Mouse (Mus musculus) brain, embryonic 18.5 days (tissue): ENCODE data around the gene Sh3bp5.
"Not testable (repeated sequence)": the region's sequence is repeated elsewhere in the genome, so short reads cannot be mapped to it uniquely, and the experiment has no call there.

Experiments used
- DNase-seq: peaks from one replicate; pipeline ENCODE4 v3.0.0-alpha.2; 2012; ENCODE audit warnings: low read depth, low spot score

The Sh3bp5 gene

DNA sequence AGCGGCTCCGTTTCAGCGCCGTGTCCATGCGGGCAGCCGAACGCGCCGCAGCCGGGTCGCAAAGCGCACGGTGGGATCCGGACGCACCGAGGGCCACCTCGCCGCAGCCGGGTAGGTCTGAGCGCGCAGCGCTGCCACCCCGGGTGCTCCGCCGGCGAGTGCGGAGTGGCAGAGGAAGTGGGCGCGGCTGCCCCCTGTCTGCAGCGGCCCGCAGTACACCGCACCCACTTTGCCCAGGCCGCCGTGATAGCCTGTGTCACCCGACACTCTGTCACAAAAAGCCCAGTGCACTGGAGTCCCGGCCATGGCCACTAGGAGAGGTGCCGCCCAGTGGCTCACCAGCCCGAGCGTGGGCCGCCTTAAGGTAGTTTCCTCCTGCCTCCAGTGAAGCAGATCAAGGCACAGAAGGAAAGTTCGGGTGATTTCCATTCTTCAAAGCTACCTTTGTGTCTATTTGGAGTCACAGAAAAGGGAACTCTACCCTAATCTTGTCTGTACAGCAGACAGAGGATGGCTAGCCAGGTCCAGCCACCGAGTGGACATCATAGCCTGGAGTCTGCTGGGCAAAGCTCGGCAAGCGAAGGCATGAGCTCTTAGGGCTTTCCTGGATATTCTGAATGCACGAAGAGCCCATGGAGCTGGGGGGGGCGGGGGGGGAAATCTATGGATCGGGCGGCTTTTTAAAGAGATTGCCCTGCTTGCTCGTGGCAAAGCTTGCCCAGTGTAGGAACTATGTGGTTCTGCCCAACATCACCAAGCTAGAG, at the start of gene Sh3bp5:
Sh3bp5 (minus strand) TSS at position 149 of the 764 bp plus-strand sequence.
- DNase-seq: peak; percentile 67

DNA sequence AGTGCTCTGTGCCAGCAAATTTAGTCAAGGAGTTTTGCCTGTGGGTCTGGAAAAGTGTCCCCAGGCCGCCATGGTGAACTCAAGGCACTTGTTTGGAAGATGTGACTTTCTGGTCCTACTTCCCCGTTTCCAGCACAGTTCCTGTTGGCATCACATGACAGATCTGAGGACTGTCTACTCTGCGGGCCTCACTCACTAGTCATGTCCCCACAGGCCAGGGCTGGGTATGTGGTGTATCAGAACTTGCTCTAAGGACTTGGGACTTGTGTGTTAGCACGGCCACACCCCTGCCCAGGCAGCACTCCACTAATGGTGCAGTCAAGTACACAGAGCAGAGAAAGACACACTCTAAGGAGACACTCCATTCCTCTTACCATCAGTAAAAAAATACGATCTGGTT, 46.5 kb upstream of the Sh3bp5 start:
- no peak for DNase-seq

DNA sequence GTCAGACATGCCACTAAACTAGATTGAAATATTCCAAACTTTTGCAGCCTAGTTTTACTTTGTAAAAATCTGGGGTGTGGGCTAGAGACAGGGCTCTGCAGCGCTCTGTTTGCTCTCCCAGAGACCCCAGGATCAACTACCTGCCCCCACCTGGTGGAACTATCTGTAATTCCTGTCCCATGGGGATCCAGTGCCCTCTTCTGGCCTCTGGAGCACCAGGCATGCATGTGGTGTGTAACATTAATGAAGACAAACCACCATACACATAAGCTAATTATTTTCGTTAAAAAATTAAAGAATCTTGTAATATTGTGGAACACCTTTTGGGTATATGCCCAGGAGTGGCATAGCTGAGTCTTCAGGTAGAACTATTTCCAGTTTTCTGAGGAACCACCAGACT, 37.4 kb upstream of the Sh3bp5 start:
- no peak for DNase-seq

DNA sequence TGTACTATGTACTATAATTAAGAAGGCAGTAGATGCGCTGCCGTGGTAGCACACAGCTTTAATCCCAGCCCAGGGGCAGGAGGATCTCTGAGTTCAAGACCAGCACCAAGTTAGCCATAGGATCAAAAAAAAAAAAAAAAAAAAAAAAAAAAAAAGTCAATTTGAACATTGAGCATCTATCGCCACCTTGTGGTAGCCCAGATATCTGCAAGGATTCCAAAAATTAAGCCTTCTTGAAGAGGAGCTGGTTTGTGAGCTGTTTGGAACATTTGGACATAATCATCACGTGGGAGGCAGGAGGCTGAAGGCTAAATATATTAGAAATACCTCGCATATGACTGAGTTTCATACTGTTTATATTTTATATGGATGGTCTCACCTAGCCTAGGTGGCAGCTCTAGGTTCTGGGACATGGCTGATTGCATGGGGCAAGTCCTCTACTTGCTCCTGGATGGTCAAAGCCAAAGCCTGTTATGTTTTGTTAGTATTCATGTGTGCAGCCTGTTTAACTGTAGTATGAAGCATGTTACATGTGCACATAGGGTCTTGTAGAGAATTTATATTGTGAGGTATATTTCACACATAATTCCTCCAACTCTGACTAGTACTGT, 36.7 kb upstream of the Sh3bp5 start:
- DNase-seq: no peak

DNA sequence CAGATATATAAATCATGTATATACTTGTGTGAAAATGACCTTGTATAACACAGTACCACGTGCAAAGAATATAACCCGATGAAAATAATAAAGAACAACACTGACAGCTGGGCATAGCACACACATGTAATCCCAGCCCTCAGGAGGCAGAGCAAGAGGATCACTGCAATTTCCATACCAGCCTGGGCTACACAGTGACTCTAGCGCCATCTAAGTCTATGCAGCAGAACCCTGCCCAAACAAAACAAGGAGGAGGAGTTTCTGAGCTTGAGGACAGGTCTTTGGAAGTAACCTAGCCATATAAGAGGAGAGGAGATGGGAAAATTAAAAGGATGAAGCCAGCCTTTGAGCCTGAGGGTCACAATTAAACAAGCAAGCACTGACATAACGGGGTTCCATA, 33.8 kb upstream of the Sh3bp5 start:
- DNase-seq: no peak

DNA sequence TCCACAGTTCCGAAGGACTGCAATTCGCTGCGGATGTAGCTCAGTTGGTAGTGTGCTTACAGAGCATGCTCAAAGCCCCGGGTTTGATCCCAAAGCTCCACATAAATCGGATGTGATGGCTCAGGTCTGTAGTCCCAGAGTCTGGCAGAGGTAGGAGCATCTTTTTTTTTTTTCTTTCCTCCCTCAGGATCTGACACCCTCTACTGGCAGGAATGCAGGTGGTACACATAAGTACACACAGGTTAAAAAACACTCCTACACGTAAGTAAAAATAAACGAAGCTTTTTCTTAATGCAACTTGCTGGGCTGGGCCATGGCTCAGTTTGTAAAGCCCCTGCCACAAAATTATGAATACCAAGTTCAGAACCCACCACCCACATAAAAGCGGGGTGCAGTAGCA, 28.3 kb upstream of the Sh3bp5 start:
- DNase-seq: no peak

DNA sequence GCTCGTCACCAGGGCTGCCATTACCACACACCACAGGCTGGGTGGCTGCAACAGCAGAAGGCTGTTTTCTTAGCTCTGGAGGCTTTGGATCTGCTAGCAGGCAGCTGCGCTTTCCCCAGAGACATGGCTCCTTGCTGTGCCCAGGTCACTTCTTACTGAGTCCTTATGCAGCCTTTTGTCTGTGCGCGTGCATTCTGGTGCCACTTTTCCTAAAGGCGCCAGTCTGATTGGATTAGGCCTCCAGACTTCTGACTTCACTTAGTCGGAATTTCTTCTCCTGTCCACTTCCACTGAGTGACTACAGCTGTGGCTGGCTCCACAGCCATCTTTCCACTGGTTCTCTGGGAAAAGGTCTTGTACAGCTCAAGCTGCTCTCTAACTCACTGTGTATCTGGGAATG, 27.0 kb upstream of the Sh3bp5 start:
- no peak for DNase-seq

DNA sequence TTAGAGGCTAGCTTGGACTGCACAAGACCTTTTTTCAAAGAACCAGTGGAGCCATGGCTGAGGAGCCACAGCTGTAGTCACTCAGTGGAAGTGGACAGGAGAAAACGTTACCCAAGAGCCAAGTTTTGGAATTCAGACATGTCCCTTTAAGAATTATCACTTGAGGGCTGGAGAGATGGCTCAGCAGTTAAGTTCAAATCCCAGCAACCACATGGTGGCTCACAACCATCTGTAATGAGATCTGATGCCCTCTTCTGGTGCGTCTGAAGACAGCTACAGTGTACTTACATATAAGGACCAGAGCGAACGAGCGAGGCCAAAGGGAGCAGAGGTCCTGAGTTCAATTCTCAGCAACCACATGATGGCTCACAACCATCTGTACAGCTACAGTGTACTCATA, 26.3 kb upstream of the Sh3bp5 start:
- not testable (repeated sequence) for DNase-seq

DNA sequence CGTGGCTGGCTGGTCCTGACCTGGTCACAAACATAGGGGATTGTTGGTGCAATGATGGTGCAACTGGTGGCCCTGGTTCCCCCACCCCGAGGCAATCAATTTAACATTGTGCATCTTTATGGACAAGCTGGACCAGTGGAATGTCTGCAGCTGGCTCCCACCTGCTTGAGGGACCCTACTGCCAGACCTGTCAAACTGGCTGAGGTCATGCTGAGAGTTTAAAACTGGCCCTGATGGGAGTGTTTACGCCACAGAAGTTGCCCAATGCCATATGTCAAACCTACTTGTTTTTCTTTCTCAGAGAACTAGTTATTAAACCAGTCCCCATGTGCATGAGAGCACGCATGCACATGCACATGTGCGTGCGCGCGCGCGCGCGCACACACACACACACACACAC, 22.1 kb upstream of the Sh3bp5 start:
- no peak for DNase-seq

DNA sequence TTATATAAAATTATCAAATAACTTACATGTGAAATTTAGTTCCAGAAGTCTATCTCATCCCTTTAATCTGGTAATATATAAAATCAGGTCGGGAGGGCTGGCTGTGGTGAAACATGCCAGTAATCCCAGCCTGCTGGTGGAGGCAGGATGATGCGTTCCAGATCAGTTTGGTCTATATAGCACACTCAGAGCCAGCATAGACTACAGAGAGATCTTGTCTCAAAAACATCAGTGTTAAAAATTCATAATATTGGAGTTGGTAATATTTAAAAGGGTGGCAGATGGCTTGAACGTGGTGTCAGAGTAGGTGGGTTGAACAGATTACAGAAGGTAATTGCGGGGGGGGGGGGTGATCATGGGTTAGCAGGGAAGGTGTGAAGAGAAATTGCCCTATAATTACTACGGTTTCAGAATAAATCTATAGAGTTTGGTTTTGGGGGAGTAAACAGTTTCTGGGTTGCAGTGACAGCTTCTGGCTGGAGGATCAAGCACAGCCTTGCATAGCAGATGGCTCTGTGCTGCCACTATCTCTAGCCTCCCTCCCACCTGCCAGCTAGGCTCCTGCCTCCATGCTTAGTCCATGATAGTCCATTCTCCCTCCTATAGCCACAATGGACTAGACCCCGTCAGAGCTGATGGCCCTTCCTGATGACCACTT, 20.3 kb upstream of the Sh3bp5 start:
- no peak for DNase-seq

DNA sequence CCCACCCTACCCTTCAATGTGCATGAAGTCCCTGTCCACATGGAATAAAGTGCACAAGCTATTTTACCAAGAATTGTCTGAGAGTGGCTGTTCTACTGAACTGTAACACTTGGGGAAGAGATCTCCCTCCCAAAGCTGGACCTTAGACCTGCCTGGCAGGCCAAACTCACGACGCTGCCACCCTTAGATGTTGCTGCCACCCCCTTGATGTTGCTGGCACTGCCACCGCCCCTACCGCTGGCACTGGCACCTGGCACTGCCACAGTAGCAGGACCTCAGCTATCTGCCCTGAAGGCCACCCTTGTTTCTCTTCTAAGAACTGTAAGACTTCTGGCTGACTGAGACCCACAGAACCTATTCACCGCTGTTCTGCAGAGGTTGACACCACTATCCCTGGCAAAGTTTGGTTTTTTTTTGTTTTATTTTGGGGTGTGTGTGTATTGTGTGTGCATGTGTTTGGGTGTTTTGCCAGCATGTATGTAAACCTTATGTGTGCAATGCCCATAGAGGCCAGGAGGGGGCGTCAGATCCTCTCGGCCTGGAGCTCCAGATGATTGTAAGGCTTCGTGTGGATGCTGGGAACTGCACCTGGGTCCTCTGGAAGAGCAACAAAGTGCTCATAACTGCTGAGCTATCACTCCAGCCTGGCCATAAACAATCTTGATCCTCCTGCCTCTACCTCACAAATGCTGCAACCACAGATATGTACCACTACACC, 19.1 kb upstream of the Sh3bp5 start:
- no peak for DNase-seq

DNA sequence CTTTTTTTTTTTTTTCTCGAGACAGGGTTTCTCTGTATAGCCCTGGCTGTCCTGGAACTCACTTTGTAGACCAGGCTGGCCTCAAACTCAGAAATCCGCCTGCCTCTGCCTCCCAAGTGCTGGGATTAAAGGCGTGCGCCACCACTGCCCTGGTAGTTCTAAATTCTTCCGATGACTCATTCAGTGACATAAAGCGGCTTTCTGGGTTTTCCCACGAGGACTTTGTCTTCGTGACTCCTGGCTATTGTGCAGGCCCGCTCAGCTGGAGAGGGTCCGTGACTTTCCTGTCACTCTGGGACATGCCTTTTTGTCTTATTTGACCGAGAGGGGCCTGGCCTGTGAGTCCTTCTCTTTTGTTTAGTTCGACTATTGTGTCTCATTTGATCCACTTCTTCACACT, 18.1 kb upstream of the Sh3bp5 start:
- DNase-seq: not testable (repeated sequence)

DNA sequence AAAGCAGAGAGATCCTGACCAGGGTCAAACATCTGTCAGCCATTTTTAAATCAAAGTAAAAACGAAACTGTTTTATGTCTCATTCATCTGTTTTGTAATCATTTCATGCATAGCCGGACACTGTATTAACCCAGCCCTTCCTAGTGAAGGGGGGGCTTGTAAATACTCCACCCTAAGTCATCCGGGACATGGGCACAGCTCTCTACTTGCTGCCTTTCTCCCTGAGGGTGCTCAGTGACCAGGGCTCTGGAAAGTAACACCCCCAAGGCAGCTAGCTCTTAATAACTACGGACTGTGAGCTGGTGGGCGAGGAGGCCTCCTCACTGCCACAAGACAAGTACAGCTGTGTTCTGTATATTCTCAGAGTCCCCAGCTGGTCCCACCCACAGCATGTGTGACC, 13.1 kb upstream of the Sh3bp5 start:
- DNase-seq: no peak

DNA sequence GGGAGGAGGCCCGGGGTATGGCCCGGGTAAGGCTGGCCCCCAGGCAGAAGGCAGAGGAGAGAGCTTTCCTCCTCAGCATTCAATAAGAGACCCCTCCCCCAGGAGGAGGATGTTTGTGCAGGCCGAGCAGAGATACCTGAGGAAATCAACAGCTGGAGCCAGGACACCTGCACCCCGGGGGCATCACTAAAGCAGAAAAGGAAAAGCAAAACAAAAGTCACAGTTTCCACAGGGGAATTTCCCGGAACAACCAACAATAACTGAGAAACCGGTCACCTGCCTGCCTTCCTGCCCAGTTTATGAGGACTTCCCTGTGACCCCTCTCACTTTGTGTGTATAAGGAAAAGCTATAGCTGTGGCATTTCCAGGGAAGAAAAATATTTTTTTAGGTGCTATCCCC, 7.7 kb upstream of the Sh3bp5 start:
- DNase-seq: no peak

DNA sequence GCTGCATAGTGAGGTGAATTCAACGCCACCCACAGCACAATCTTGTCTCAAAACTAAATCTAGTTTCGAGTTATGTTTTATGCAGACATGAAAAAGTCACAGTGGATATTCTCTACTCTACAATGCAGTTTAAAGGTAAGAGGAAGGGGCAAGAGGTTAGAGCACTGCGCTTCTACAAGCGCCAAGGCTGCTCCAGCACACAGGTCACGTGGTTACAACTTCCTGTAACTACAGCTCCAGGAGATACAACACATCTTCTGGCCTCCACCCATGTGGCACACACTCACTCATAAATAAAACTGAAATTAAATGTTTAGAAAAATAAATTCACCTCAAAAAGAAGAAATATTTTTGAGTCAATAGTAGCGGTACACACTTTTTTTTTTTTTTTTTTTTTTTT, 4.8 kb upstream of the Sh3bp5 start:
- DNase-seq: no peak

DNA sequence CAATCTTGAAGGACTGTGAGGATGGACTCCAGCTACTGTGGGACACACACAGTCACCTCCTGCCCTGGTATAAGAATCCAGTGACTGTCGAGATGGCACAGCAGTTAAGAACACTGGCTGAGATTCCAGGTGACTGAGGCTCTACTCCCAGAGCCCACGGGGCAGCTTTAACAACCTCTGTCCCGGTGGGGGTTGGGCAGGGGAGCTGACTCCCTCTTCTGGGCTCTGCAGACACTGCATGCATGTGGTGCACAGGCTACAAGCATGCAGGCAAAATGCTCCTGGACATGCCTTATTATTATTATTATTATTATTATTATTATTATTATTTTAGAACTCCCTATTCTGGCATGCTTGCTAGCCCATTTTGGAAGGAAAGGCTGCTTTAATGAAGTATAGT, 4.4 kb upstream of the Sh3bp5 start:
- DNase-seq: no peak

DNA sequence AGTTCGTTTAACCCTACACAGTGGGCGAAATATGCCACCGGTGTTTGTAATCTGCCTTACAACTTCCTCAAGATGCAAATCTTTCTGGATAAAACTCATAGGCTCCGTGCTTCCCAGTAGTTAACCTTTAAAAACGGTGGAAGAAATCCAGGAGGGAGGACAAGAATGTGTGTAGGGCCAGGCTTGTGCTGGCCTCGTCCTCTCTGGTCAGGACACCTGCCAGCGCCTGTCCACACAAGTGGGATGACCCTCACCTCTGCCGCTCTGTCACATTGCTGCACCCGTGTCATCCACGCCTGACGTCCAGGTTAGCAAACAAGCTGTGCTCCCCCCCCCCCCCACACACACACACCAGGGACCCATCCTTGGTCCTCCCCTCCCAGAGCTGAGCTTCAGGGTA, 3.4 kb upstream of the Sh3bp5 start:
- no peak for DNase-seq

DNA sequence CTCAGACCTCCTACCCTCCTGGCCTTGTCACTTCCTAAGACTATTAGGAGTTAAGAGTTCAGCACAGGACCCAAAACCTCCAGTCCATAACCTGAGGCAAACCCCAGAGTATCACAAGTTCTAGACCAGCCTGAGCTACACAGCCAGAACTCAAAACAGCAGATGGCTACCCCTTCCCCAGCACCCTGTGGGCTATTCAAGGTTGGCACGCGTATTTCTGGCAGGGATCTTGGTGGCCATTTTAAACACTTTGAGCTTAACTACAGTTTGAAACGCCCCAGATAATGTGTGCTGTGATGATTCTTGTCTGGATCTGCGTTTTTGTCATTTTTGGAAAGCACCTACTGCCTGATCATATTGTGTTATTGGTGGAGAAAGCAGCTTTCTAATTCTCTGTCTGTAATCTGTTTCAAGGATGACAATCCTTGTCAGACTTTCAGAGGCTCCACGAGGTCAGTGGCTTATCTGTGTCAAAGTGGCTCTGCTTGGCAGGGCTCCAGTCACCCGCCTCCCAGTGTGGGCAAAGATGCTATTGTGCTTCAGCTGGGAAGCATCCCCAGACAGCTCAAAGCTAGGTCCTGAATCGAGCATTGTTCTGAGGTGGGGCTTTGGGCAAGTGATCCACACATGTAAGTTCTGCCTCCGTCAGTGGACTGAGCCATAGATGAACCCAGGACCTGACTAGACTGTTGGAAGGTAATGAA, 2.1 kb upstream of the Sh3bp5 start:
- DNase-seq: no peak

DNA sequence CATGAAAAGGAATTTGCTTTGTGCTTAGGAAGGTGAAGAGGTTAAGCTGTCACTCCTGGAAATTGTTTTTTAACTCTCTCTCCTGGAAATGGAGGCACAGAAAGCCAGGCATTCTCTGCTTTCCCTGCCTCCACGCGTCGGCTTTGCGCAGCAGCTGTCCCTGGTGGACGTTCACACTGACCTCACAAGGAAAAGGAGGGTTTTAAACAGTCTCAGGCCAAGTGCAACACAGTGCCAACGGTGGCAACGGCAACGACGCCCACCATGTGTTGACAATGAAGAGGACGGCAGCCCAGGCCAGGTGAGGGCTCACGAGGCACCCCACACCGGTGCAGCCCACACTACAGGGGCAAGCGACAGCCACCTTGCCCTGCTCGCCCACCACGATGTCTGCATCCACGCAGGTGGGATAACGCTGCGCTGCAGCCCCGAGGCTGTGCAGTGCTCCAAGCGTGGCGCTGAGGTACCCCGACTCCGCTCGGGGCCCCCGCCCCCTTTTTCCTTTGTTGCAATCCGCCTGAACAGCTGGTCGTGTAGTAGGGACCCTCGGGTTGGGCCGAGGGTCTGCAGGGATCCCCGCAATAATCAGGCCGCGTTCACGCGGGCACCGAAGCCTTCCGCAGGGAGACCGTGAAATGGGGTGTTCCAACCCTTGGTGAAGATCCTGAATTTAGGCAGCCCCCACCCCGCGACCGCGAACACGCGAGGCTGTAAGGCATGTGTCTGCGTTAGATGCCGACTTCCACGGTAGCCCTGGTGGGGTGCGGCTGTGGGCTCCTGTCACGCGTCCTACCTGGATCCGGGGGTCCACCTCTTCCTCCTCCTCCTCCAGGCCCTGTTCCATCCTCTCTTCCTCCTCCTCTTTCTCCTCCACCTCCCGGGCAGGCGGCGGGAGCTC, 611 bp downstream of the Sh3bp5 start:
- peak; percentile 18 for DNase-seq

DNA sequence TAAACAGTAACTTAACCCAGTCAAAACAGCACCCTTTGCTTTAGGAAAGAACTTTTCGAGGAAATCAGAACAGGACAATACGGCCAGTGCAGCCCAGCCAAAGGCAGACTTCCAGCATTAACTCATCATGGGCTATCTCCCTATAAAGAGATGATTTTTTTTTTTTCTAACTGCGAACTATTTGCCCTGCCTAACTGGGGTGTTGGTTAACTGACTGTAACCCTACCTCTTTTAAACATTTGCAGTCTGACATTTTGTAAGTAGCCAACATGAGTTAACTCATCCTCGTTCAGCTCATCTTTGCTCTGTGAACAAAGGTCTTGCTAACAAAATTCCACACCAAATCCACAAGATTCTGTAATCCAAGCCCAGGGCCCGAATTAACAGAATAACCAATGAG, 1.5 kb downstream of the Sh3bp5 start:
- DNase-seq: no peak

DNA sequence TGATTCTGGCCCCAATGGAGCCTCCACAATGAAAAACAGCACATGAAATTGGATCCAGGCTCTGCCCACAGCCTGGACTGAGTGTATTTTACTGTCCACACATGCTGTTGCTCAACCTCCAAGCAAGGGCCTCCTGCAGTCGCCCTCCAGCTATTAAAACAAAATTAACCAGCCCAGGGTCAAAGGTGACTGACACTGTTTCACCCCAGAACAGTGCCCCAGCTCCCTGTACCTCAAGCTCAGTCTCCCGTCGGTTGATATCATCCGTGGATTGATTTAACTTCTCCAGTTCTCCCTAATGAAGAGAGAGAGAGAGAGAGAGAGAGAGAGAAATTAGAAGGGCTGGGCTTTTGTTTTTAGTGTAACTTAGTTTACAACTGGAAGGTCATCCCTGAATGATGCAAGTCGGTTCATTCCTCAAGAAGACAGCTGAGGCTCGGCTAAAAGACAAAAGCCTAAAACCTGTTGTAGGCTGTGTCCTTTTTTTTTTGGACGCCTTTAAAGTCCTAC, 2.0 kb downstream of the Sh3bp5 start:
- DNase-seq: no peak
